Mouse (Mus musculus) midbrain, postnatal 0 days (tissue): ENCODE measurements around the gene Pak4. TPM values are rescaled to one million over a fixed set of nuclear protein-coding genes. Genes with fewer than 3 reads are reported as not detected.

Source experiments
- ATAC-seq: fragments of 200-750 bp; cut with Nextera tagmentation; 2 replicates; pipeline ENCODE4 v1.8.0; 2017; ENCODE audit warnings: moderate number of reproducible peaks, mild to moderate bottlenecking, moderate TSS enrichment, moderate library complexity; ENCODE audit not compliant: low FRiP score
- DNase-seq: peaks from one replicate; pipeline ENCODE4 v3.0.0-alpha.2; 2015; ENCODE audit warnings: low spot score
- H3K27ac ChIP-seq: fragments of 300-500 bp; sonication (generic); 2 replicates; pipeline ENCODE4 v1.5.1; 2014; ENCODE audit warnings: low read depth, mild to moderate bottlenecking, low read length, mixed read lengths
- H3K27me3 ChIP-seq: fragments of 300-500 bp; sonication (generic); 2 replicates; pipeline ENCODE4 v1.6.1; 2014; ENCODE audit warnings: low read length, control low read depth, mixed read lengths; ENCODE audit not compliant: insufficient read depth
- H3K36me3 ChIP-seq: fragments of 300-500 bp; sonication (generic); 2 replicates; pipeline ENCODE4 v1.6.1; 2014; ENCODE audit warnings: low read length, control low read depth, mixed read lengths; ENCODE audit not compliant: insufficient read depth
- H3K4me1 ChIP-seq: fragments of 300-500 bp; sonication (generic); 2 replicates; pipeline ENCODE4 v1.6.1; 2014; ENCODE audit warnings: mild to moderate bottlenecking, control low read depth, antibody characterized with exemption, low read length, mixed read lengths; ENCODE audit not compliant: insufficient read depth
- H3K4me2 ChIP-seq: fragments of 300-500 bp; sonication (generic); 2 replicates; pipeline ENCODE4 v1.6.1; 2014; ENCODE audit warnings: low read depth, mild to moderate bottlenecking, low read length, mixed read lengths; ENCODE audit not compliant: poor library complexity, severe bottlenecking
- H3K4me3 ChIP-seq: fragments of 300-500 bp; sonication (generic); 2 replicates; pipeline ENCODE4 v1.5.1; 2014; ENCODE audit warnings: low read depth, mild to moderate bottlenecking, low read length, moderate library complexity
- H3K9ac ChIP-seq: fragments of 300-500 bp; sonication (generic); replicated peaks from 2 replicates; pipeline ENCODE4 v1.6.1; 2014; ENCODE audit warnings: mild to moderate bottlenecking, low read length, moderate library complexity, mixed read lengths; ENCODE audit not compliant: poor library complexity, severe bottlenecking
- H3K9me3 ChIP-seq: fragments of 300-500 bp; sonication (generic); 2 replicates; pipeline ENCODE4 v1.6.1; 2016; ENCODE audit warnings: low read length, control low read depth
- CTCF ChIP-seq: IDR thresholded peaks from 2 replicates; pipeline ENCODE4 v1.5.1; 2016; ENCODE audit warnings: antibody characterized with exemption, mild to moderate bottlenecking
- WGBS: fragments of 180-500 bp; shearing (Covaris S2); extraction: QIAGEN DNeasy Blood & Tissue Kit; methylation state at CpG from one replicate; pipeline ENCODE4 v1.1.7; 2014; 5-methylcytosine and 5-hydroxymethylcytosine counted together
- polyA plus RNA-seq: library from polyadenylated mRNA; unstranded; fragments of >200 nt; fragmentation: Nextera tagmentation; extraction: Ambion mirVana; gene quantifications from 2 replicates; pipeline ENCODE4 v1.2.1, GENCODE M21; 2015
- total RNA-seq: library from RNA; depleted of rRNA; stranded (reverse); fragments of >200 nt; gene quantifications from 2 replicates; pipeline ENCODE4 v1.2.3, GENCODE M21; 2014

Gene Pak4
- total and polyA plus RNA-seq, 2 experiments from 2014 or later, result 8.9 to 19.8 TPM

DNA sequence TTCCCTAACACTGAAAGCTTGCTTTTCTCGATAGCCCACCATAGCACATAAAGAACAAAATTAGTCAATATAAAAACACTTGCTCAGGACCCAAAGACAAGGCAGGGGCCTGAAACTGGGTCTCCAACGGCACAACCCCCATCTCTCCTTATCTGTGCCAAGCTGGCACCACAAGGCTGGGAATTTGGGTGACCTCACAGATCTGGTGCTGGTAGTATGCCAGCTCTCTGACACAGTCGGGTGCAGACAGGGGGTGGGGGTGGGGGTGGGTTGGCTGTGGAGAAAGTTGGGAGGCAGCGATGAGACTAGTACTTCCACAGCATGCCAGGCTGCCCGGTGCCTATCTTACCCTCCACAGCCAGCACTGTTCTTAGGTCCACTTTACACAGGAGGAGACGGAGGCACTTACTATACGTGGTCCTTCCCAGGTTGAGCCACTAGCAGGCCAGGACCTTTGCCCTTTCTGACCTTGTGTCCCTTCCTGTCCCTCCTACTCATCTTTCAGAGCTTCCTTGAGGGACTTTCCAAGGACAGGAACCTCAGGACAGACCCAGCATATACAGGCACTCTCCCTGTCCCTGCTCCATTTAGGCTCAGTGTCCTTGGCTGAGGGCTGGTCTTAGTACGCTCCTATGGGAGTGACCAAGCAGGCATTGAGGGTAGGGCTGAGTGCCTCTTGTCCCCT is 2.1 kb downstream of the Pak4 start:
- no peak overlapping the region for H3K4me3 ChIP-seq
- H3K9ac ChIP-seq, result no peak overlapping the region
- no peaks in the 10 kb centered on the region for H3K9me3 ChIP-seq
- no peak for TF ChIP-seq CTCF
- no peaks in the 10 kb centered on the region for H3K36me3 ChIP-seq
- ATAC-seq (no peak), DNase-seq (peak; percentile 56)
- peaks cover 11% of the 10 kb centered on the region for H3K4me1 ChIP-seq
- H3K27ac ChIP-seq, result no peak overlapping the region
- peak overlapping the region; percentile 85; the same call in 1 of the 2 replicates for H3K4me2 ChIP-seq
- no peaks in the 10 kb centered on the region for H3K27me3 ChIP-seq
- WGBS, result 72% methylated on average over 8 of the region's 8 CpGs

DNA sequence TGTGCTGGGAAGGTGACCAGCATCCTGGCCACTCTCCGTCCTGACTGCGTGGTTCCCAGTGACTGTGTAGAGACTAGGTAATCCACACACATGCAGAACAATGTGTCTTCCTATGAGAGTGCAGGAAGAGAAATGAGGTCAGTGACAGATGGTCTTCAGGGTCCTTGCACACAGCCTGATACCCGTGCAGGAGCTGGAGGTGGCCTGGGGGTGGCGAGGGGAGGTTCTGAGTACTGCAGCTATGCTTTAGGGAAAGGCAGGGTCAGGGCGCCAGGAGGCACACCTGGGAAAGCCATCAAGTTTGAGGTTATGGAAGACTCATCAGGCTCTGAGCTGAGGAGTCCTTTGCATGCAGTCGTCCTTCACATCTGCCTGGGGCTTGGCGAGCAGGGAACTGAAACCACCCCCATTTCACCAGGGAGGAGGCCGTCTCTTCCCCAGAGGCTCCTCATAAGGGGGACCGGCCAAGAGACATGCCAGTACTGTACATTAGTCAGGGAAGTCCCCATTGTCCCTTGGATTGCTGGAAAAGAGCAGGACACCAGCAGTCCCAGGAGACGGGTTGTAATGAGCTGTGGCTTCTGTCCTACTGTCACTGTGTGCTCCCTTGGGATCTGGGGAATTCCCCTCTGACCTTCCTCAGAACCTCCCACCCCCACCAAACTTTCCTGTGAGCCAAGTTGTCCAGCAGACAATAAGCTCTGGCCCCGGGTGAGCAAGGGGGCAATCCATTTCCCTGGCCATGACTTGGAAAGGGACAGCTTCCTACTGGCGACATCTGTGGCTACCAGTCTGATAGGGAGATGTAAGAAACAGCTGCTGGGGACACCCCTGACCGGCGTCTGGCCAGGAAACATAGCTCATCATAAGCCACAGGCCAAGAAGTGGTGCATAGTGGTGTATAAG is 4.5 kb downstream of the Pak4 start:
- Histone ChIP-seq H3K4me2 (no peak overlapping the region), H3K27ac (no peak overlapping the region), H3K27me3 (no peaks in the 10 kb centered on the region), H3K4me3 (no peak overlapping the region), H3K4me1 (peaks cover 11% of the 10 kb centered on the region), H3K9ac (no peak overlapping the region), H3K36me3 (no peaks in the 10 kb centered on the region), H3K9me3 (no peaks in the 10 kb centered on the region)
- no peak for DNase-seq
- WGBS, result 64% methylated on average over 14 of the region's 14 CpGs
- ATAC-seq, result no peak
- TF ChIP-seq CTCF, result no peak

DNA sequence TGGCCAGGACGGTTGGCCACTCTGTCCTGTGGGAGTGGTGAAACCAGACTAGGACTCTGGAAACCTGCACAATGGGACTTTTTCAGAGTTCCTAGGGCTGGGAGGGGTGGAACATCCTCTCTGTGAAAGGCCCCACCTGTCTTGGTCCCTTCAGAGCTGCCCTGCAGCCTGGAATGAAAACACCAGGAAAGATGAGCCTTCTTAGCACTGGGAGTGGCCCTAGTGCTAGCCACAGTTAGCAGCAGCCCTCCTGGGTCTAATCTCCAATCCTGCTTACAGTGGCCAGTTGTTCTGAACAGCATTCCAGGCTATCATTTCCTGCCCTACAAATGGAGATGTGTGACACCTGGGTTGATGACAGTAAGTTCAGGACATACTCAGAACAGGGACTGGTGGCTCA is 6.1 kb downstream of the Pak4 start:
- Histone ChIP-seq H3K9me3 (no peaks in the 10 kb centered on the region), H3K36me3 (no peaks in the 10 kb centered on the region), H3K27ac (no peak overlapping the region), H3K9ac (no peak overlapping the region), H3K4me2 (no peak overlapping the region), H3K27me3 (no peaks in the 10 kb centered on the region), H3K4me3 (no peak overlapping the region), H3K4me1 (peaks cover 9% of the 10 kb centered on the region)
- ATAC-seq (no peak), DNase-seq (no peak)
- TF ChIP-seq CTCF, result no peak
- 69% methylated on average over 1 of the region's 1 CpGs for WGBS

DNA sequence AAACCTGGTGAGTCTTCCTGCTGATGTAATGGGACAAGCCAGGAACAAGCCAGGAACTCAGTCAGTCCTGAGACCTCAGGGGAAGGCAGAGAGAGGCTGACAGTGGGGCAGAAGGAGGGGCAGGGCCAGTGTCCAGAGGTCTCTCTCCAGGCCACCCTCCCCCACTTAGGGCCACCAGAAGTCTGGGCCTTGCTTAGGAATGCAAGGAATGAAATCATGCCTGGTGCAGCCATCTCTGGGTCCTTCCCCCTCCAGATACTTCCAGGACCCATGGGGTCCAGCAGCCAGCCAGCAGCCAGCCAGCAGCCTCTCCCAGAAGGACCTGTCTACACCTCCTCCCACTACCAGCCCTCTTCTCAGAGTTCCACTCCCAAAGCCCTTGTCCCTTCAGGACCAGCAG is 10.3 kb downstream of the Pak4 start:
- no peaks in the 10 kb centered on the region for H3K36me3 ChIP-seq
- H3K4me1 ChIP-seq, result no peaks in the 10 kb centered on the region
- H3K9ac ChIP-seq, result no peak overlapping the region
- no peak for TF ChIP-seq CTCF
- no peaks in the 10 kb centered on the region for H3K27me3 ChIP-seq
- H3K9me3 ChIP-seq, result no peaks in the 10 kb centered on the region
- DNase-seq, result no peak
- no peak overlapping the region for H3K4me2 ChIP-seq
- H3K27ac ChIP-seq, result no peak overlapping the region
- ATAC-seq, result no peak
- H3K4me3 ChIP-seq, result no peak overlapping the region

DNA sequence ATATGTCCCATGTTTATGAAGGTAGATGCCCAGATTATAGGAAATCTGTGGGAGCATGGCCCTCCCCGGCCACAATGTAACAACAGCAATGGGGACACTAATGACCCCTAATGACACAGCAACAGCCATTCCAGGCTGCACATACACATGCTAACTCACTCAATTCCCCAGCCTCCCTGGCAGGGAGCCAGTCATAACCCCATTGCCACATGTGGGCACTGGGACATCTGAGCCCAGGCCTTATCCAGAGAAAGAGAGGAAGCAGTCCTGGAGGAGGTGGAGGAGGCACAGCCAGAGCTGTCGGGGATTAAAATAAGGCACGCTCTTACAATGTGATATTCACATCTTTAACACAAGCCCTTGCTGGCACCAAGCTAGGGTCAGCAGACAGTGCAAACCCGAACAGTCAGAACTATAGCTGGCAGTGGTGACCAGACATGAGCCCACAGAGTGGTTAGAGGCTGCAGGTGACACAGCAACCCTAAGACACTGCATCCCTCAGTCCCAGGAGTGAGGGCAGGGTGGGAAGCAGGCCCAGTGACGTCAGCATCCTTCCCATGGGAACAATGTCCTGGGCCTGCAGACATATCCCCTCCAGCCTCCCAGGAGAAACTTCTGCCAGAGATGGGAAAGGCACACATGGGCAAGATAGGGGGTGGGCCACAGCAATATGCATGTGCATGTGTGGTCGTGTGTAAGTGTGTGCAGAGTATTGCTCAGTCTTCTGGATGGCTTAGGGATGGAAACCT is 11.1 kb downstream of the Pak4 start:
- no peak for TF ChIP-seq CTCF
- Histone ChIP-seq H3K9me3 (no peaks in the 10 kb centered on the region), H3K9ac (no peak overlapping the region), H3K27me3 (no peaks in the 10 kb centered on the region), H3K36me3 (no peaks in the 10 kb centered on the region), H3K27ac (no peak overlapping the region), H3K4me1 (no peaks in the 10 kb centered on the region), H3K4me2 (no peak overlapping the region), H3K4me3 (no peak overlapping the region)
- ATAC-seq, result no peak
- 51% methylated on average over 6 of the region's 6 CpGs for WGBS
- DNase-seq, result no peak
